Mouse (Mus musculus) testis, adult 2 months (tissue): ENCODE results near the gene Thumpd3.

ENCODE experiments used
- CTCF ChIP-seq: fragments of 200-500 bp; IDR thresholded peaks from 2 replicates; pipeline ENCODE4 v1.5.1; 2012; ENCODE audit warnings: low read depth, mild to moderate bottlenecking, inconsistent platforms, low read length, moderate library complexity; ENCODE audit not compliant: control insufficient read depth, insufficient read depth, insufficient replicate concordance
- POLR2A ChIP-seq: fragments of 200-500 bp; IDR thresholded peaks from 2 replicates; pipeline ENCODE4 v1.6.1; 2012; ENCODE audit warnings: low read depth, mild to moderate bottlenecking, inconsistent platforms, low read length, moderate library complexity; ENCODE audit not compliant: control insufficient read depth

- TF ChIP-seq POLR2A (no peak), CTCF (no peak)
Measured at GRCm38 (mm10) chr6:113079492-113079891, 33.5 kb downstream of the Thumpd3 start.
